Mouse (Mus musculus) neural tube, embryonic 12.5 days (tissue): ENCODE measurements at regions not wholly inside any gene's neighbourhood (a gene's known extent, or its start where the extent isn't known, plus 50 kb on each side); places are given as distances from the start of the nearest gene placed in this dataset.
A peak's percentile ranks its signal among the peaks of the same experiment; 100 is the strongest.

Source experiments
- ATAC-seq: fragments of 200-750 bp; cut with Nextera tagmentation; 2 replicates; pipeline ENCODE4 v1.8.0; 2017; ENCODE audit warnings: low read depth, mild to moderate bottlenecking, moderate TSS enrichment, moderate library complexity; ENCODE audit not compliant: low FRiP score
- H3K27ac ChIP-seq: fragments of 300-500 bp; sonication (generic); 2 replicates; pipeline ENCODE4 v1.5.1; 2016
- H3K27me3 ChIP-seq: fragments of 300-500 bp; sonication (generic); replicated peaks from 2 replicates; pipeline ENCODE4 v1.6.1; 2016; ENCODE audit warnings: mild to moderate bottlenecking
- H3K36me3 ChIP-seq: fragments of 300-500 bp; sonication (generic); 2 replicates; pipeline ENCODE4 v1.6.1; 2016; ENCODE audit warnings: mild to moderate bottlenecking
- H3K4me1 ChIP-seq: fragments of 300-500 bp; sonication (generic); 2 replicates; pipeline ENCODE4 v1.6.1; 2016
- H3K4me2 ChIP-seq: fragments of 300-500 bp; sonication (generic); replicated peaks from 2 replicates; pipeline ENCODE4 v1.6.1; 2016; ENCODE audit warnings: mild to moderate bottlenecking
- H3K4me3 ChIP-seq: fragments of 300-500 bp; sonication (generic); 2 replicates; pipeline ENCODE4 v1.5.1; 2016
- H3K9ac ChIP-seq: fragments of 300-500 bp; sonication (generic); 2 replicates; pipeline ENCODE4 v1.6.1; 2016; ENCODE audit warnings: mild to moderate bottlenecking
- H3K9me3 ChIP-seq: fragments of 300-500 bp; sonication (generic); 2 replicates; pipeline ENCODE4 v1.6.1; 2016; ENCODE audit warnings: mild to moderate bottlenecking
- WGBS: fragments of 180-500 bp; shearing (Covaris S2); methylation state at CpG from one replicate; pipeline ENCODE4 v1.1.7; 2016; 5-methylcytosine and 5-hydroxymethylcytosine counted together

- H3K36me3 ChIP-seq = no peaks in the 10 kb centered on the region
- H3K4me1 ChIP-seq = peaks cover 5% of the 10 kb centered on the region; the same call in 1 of the 2 replicates
- H3K27ac ChIP-seq = no peak overlapping the region
- ATAC-seq = 0 out of 2 replicates have a peak, but pooled peaks have one; percentile 37
- no peaks in the 10 kb centered on the region for H3K27me3 ChIP-seq
- H3K9me3 ChIP-seq = no peaks in the 10 kb centered on the region
- no peak overlapping the region for H3K4me3 ChIP-seq
- H3K9ac ChIP-seq = no peak overlapping the region
- no peak overlapping the region; the same call in 1 of the 2 replicates for H3K4me2 ChIP-seq
- 28% methylated on average over 6 of the region's 6 CpGs for WGBS
Measured at GRCm38 (mm10) chr19:50087277-50087676, 591.2 kb downstream of the Sorcs1 start.

- no peaks in the 10 kb centered on the region for H3K27me3 ChIP-seq
- H3K4me3 ChIP-seq = no peak overlapping the region
- no peak overlapping the region for H3K27ac ChIP-seq
- no peak overlapping the region for H3K9ac ChIP-seq
- H3K36me3 ChIP-seq = no peaks in the 10 kb centered on the region
- WGBS = 79% methylated on average over 6 of the region's 6 CpGs
- no peaks in the 10 kb centered on the region for H3K4me1 ChIP-seq
- H3K4me2 ChIP-seq = no peak overlapping the region
- no peak for ATAC-seq
- no peaks in the 10 kb centered on the region for H3K9me3 ChIP-seq
Measured at GRCm38 (mm10) chr19:50077427-50078040, 600.9 kb downstream of the Sorcs1 start.

GRCm38 (mm10) chr19:50060448-50060847 is 618.0 kb downstream of the Sorcs1 start:
- Histone ChIP-seq H3K9me3 (no peaks in the 10 kb centered on the region), H3K4me3 (no peak overlapping the region), H3K27me3 (no peaks in the 10 kb centered on the region), H3K36me3 (no peaks in the 10 kb centered on the region), H3K4me2 (no peak overlapping the region), H3K9ac (no peak overlapping the region), H3K27ac (no peak overlapping the region), H3K4me1 (no peaks in the 10 kb centered on the region)
- 77% methylated on average over 6 of the region's 6 CpGs for WGBS
- ATAC-seq = no peak

- Histone ChIP-seq H3K4me2 (no peak overlapping the region), H3K27me3 (no peaks in the 10 kb centered on the region), H3K4me3 (no peak overlapping the region), H3K4me1 (no peaks in the 10 kb centered on the region), H3K36me3 (no peaks in the 10 kb centered on the region), H3K9me3 (no peaks in the 10 kb centered on the region), H3K27ac (no peak overlapping the region), H3K9ac (no peak overlapping the region)
- WGBS = 96% methylated on average over 2 of the region's 2 CpGs
- ATAC-seq = no peak
Measured at GRCm38 (mm10) chr19:50052910-50053309, 625.5 kb downstream of the Sorcs1 start.

GRCm38 (mm10) chr19:50045761-50046160 is 632.7 kb downstream of the Sorcs1 start:
- no peak for ATAC-seq
- Histone ChIP-seq H3K27ac (no peak overlapping the region), H3K4me2 (no peak overlapping the region), H3K9ac (no peak overlapping the region), H3K27me3 (no peaks in the 10 kb centered on the region), H3K4me3 (no peak overlapping the region), H3K9me3 (no peaks in the 10 kb centered on the region), H3K4me1 (no peaks in the 10 kb centered on the region), H3K36me3 (no peaks in the 10 kb centered on the region)
- 81% methylated on average over 3 of the region's 3 CpGs for WGBS

- no peak for ATAC-seq
- no peak overlapping the region for H3K4me3 ChIP-seq
- no peaks in the 10 kb centered on the region for H3K27me3 ChIP-seq
- no peak overlapping the region for H3K4me2 ChIP-seq
- WGBS = 67% methylated on average over 2 of the region's 2 CpGs
- H3K4me1 ChIP-seq = no peaks in the 10 kb centered on the region
- no peak overlapping the region for H3K27ac ChIP-seq
- H3K9me3 ChIP-seq = no peaks in the 10 kb centered on the region
- no peaks in the 10 kb centered on the region for H3K36me3 ChIP-seq
- H3K9ac ChIP-seq = no peak overlapping the region
Measured at GRCm38 (mm10) chr19:50013659-50014058, 664.8 kb downstream of the Sorcs1 start.

GRCm38 (mm10) chr19:50005248-50005647 is 673.2 kb downstream of the Sorcs1 start:
- H3K9me3 ChIP-seq = no peaks in the 10 kb centered on the region
- ATAC-seq = no peak
- H3K36me3 ChIP-seq = no peaks in the 10 kb centered on the region
- H3K9ac ChIP-seq = no peak overlapping the region
- no peak overlapping the region for H3K4me2 ChIP-seq
- no peak overlapping the region for H3K4me3 ChIP-seq
- H3K27ac ChIP-seq = no peak overlapping the region
- 54% methylated on average over 7 of the region's 7 CpGs for WGBS
- H3K27me3 ChIP-seq = no peaks in the 10 kb centered on the region
- H3K4me1 ChIP-seq = no peaks in the 10 kb centered on the region

GRCm38 (mm10) chr19:49985826-49986225 is 692.6 kb downstream of the Sorcs1 start:
- Histone ChIP-seq H3K27ac (no peak overlapping the region), H3K4me3 (no peak overlapping the region), H3K9ac (no peak overlapping the region), H3K36me3 (no peaks in the 10 kb centered on the region), H3K27me3 (no peaks in the 10 kb centered on the region), H3K9me3 (no peaks in the 10 kb centered on the region), H3K4me1 (no peaks in the 10 kb centered on the region), H3K4me2 (no peak overlapping the region)
- no peak for ATAC-seq
- 93% methylated on average over 2 of the region's 2 CpGs for WGBS

GRCm38 (mm10) chr19:49966284-49966841 is 712.1 kb downstream of the Sorcs1 start:
- Histone ChIP-seq H3K4me3 (no peak overlapping the region), H3K9ac (no peak overlapping the region), H3K9me3 (no peaks in the 10 kb centered on the region), H3K4me2 (no peak overlapping the region), H3K27me3 (no peaks in the 10 kb centered on the region), H3K27ac (no peak overlapping the region), H3K4me1 (no peaks in the 10 kb centered on the region), H3K36me3 (no peaks in the 10 kb centered on the region)
- ATAC-seq = no peak
- WGBS = 89% methylated on average over 6 of the region's 6 CpGs

- Histone ChIP-seq H3K36me3 (no peaks in the 10 kb centered on the region), H3K4me3 (no peak overlapping the region), H3K4me1 (no peaks in the 10 kb centered on the region), H3K9me3 (no peaks in the 10 kb centered on the region), H3K27me3 (no peaks in the 10 kb centered on the region), H3K9ac (no peak overlapping the region), H3K27ac (no peak overlapping the region), H3K4me2 (no peak overlapping the region)
- ATAC-seq = no peak
- WGBS = 68% methylated on average over 5 of the region's 5 CpGs
Measured at GRCm38 (mm10) chr19:49964679-49965078, 713.8 kb downstream of the Sorcs1 start.

- WGBS = 68% methylated on average over 5 of the region's 5 CpGs
- no peaks in the 10 kb centered on the region for H3K36me3 ChIP-seq
- H3K9ac ChIP-seq = no peak overlapping the region
- ATAC-seq = no peak
- no peak overlapping the region for H3K4me3 ChIP-seq
- H3K4me2 ChIP-seq = no peak overlapping the region
- H3K27me3 ChIP-seq = no peaks in the 10 kb centered on the region
- no peak overlapping the region for H3K27ac ChIP-seq
- no peaks in the 10 kb centered on the region for H3K9me3 ChIP-seq
- no peaks in the 10 kb centered on the region for H3K4me1 ChIP-seq
Measured at GRCm38 (mm10) chr19:49958517-49958916, 719.9 kb downstream of the Sorcs1 start.

GRCm38 (mm10) chr19:49931202-49931601 is 747.2 kb downstream of the Sorcs1 start:
- no peak overlapping the region for H3K27ac ChIP-seq
- H3K4me3 ChIP-seq = no peak overlapping the region
- no peaks in the 10 kb centered on the region for H3K9me3 ChIP-seq
- H3K36me3 ChIP-seq = no peaks in the 10 kb centered on the region
- no peak overlapping the region for H3K4me2 ChIP-seq
- H3K9ac ChIP-seq = no peak overlapping the region
- no peaks in the 10 kb centered on the region for H3K4me1 ChIP-seq
- 52% methylated on average over 3 of the region's 3 CpGs for WGBS
- no peaks in the 10 kb centered on the region for H3K27me3 ChIP-seq
- ATAC-seq = no peak

- no peak for ATAC-seq
- whole genome bisulfite sequencing = 75% methylated on average over 3 of the region's 3 CpGs
Measured at GRCm38 (mm10) chr19:49911738-49912137, 766.7 kb downstream of the Sorcs1 start.

More at GRCm38 (mm10) chr19:49911738-49912137, 766.7 kb downstream of the Sorcs1 start:
- H3K9ac ChIP-seq = no peak overlapping the region
- no peak overlapping the region for H3K27ac ChIP-seq
- no peak overlapping the region for H3K4me2 ChIP-seq
- H3K36me3 ChIP-seq = no peaks in the 10 kb centered on the region
- no peaks in the 10 kb centered on the region for H3K27me3 ChIP-seq
- H3K4me3 ChIP-seq = no peak overlapping the region
- no peaks in the 10 kb centered on the region for H3K9me3 ChIP-seq
- H3K4me1 ChIP-seq = no peaks in the 10 kb centered on the region
